Mouse (Mus musculus) common myeloid progenitor, adult 5-6 weeks (primary cell): ENCODE data around the gene Man2a1. TPM values are rescaled to one million over a fixed set of nuclear protein-coding genes. Genes with fewer than 3 reads are reported as not detected.

Source experiments
- ATAC-seq: replicated peaks from 2 replicates; pipeline ENCODE4 v1.8.0; 2016; ENCODE audit warnings: low read depth, mild to moderate bottlenecking, moderate TSS enrichment, inconsistent platforms; ENCODE audit not compliant: poor library complexity, severe bottlenecking
- total RNA-seq: library from RNA; stranded (forward); fragments of 200-1000, 187-1606 nt; gene quantifications from 2 replicates; pipeline ENCODE4 v1.2.3, GENCODE M21; 2017

Gene Man2a1
- total RNA-seq, 1 experiment from 2014 or later, result 21.5 TPM

DNA sequence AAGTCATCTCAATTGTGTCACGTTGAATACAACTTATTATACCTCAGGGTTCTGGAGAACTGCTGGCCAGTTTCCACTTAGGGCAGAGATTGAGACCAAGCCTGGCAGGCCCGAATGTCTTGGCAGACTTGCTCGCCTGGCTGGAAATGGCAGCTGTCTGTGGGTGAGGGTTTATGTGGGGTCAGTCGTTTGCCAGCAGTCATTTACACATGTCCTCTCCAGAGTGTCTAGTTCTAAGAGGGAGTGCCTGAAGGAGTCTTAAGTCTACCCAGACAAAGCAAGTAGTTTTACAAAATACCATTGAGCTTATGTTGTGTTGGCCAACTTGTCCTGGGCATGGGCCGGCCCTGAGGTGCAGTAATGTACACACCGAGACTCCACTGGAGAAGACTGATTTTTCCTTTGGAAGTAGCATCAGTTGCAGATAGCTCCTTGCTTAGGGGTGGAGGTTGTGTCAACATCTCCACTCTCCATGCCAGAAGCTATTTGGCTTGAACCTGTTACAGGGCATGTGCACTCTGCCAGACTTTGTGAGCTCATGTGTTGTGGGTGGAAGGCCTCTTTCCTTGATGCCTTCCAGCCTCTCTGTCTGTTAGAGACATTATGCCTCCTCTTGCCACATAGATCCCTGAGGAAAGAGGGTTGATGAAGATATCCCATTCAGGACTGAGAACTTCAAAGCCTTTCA, 84.8 kb downstream of the Man2a1 start:
- ATAC-seq, result no peak

DNA sequence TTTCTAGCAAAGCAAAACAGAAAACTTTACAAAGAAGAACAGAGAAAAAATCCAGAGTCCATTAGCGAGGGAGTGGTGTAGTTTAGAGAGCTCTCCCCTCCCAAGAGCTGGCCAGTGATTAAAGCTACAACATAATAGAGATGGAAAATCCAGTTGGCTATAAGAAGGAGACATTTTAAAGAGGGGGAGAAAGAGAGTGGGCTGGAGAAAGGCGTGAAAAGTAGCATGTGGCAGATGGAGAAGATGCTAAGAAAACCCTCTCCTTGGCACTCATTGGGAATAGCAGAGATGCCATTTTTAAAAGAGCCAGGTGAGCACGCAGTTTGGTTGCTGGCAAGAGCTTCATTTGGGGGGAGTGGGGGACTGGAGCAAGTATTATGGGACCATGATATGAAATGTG, 89.1 kb downstream of the Man2a1 start:
- ATAC-seq, result no peak

- no peak for ATAC-seq
Observed at GRCm38 (mm10) chr17:64697277-64697831, 96.8 kb downstream of the Man2a1 start.

DNA sequence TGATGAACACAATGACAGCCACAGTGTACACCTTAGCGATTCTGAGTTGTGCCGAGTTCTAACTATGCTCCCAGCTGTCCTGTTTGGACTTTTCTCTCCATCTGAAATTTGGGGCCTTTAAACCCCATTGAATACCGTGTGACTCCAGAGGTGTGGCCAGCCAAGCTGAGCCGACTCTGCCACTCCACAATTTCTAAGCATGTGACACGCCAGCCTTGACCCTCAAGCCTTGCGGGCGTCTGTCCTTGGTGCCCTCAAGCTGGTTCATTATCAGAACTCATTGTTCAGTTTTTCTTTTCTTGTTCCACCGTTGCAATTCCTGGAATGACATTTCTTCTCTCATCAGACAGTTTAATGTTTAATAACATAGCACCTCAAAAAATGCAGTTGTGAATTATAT, 98.0 kb downstream of the Man2a1 start:
- no peak for ATAC-seq

- no peak for ATAC-seq
Observed at GRCm38 (mm10) chr17:64703649-64704230, 103.2 kb downstream of the Man2a1 start.

DNA sequence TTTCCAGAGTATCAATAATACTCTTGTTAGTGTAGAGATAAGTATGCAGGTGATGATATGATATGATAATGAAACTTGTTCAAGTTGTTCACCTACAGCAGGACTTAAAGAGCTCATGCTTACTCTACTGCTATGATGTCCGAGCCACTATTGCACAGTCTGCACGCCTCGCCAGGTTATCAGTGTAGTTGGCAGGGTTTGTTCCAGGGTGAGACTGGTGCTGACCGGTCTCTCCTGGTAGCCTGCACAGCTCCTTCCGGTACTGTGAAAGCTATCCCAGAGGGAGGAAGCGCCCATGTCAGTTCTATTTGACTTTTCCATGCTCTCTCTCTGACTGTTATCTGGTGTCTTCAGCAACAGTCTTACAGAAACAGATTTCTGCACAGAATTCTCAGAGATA, 107.0 kb downstream of the Man2a1 start:
- no peak for ATAC-seq

GRCm38 (mm10) chr17:64716318-64716717, 115.8 kb downstream of the Man2a1 start:
- ATAC-seq, result no peak

- ATAC-seq, result no peak
Observed at GRCm38 (mm10) chr17:64719760-64720159, 119.2 kb downstream of the Man2a1 start.

DNA sequence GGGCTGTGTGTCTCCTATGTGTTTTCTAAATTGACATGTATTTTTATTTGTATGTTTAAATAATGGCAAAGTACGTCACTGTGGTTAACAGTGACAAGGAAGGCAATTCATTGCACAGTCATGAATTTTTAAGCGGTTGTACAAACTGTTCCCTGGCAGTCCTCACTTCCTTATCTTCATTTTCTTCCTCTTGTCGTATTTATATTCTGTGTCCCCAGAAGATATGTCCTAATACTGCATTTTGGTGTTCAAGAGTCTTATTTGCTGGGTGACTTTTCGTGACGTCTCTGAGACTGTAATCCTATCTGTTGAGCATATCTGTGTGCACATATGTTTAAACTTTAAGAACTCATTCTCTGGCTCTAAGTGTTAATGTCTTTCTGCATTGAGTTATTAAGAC, 120.6 kb downstream of the Man2a1 start:
- ATAC-seq, result peak; percentile 81

DNA sequence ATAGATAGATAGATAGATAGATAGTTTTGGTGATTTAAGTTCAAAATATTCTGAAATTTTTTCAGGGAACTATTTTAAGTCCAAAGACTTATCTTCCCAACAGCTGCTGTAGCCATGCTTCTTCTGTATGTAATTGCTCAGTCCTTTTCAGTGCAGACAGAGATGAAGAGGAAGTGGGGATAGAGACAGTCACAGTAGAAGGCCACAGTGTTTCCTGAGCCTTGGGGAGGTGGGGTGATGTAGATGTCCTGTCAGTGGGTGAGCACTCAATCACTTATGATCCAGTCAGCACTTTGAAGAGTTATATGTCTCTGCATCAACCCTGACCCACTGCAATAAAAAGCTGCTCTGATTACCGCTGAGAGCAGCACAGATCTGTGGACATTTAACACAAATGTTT, 122.6 kb downstream of the Man2a1 start:
- ATAC-seq, result peak; percentile 78

GRCm38 (mm10) chr17:64725214-64725613, 124.7 kb downstream of the Man2a1 start:
- no peak for ATAC-seq

DNA sequence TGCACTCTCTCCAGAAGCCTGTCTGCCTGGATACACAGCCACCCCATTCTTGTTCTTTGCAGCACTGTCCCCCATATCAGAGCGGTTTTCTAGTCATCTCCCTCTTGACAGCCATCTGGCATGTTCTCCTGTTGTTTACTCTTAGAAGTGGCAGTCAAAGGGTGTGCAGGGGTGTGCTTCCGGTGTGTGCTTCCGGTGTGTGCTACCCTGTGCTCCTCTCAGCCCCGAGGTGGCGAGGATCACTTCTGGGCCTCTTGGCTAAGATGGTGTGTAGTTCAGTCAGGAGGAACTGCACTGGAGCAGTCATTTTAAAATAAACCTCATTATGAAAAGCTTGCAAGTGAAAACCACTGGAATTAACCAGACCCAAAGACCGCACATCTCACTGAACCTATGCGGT, 125.5 kb downstream of the Man2a1 start:
- peak; percentile 56 for ATAC-seq

- ATAC-seq, result peak; percentile 81
Observed at GRCm38 (mm10) chr17:64735492-64735891, 135.0 kb downstream of the Man2a1 start.

DNA sequence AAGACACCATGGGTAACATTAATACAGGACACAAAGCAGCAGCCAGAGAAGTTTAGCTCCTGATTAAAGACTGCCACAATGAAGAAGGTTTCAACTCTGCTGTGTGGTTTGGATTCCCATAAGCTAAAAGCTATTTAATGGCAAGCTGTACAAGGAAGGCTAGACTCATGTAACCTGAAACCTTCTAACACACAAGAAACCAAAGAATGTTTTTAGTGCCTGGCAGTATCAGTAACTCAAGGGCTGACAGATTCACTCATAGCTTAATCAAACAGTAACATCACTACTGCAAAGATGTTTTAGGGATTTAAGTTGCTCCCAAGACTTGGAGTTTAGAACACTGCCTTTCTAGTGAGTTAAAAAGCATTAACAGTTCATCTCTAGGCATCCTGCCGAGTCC, 137.4 kb downstream of the Man2a1 start:
- no peak for ATAC-seq

DNA sequence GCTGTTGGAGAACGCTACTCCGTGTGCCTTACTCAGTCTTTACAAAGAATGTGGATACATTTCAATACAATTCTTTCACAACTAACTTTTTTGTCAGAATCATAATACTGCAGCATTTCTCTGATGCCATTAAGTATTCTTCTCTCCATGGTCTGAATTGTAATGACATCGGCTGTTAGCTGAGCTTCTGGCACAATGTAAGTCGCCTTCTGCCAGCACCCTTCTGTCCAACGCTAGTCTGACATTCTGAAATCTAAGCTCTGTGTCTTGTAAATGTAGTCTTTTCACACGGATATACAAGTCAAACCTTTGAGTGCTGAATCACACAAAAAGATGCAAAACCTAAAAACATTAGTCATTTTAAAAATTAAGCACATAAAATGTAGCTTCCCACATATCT, 138.6 kb downstream of the Man2a1 start:
- ATAC-seq, result no peak

- ATAC-seq, result no peak
Observed at GRCm38 (mm10) chr17:64742715-64743605, 142.4 kb downstream of the Man2a1 start.

GRCm38 (mm10) chr17:64743606-64744300, 143.2 kb downstream of the Man2a1 start:
- no peak for ATAC-seq

DNA sequence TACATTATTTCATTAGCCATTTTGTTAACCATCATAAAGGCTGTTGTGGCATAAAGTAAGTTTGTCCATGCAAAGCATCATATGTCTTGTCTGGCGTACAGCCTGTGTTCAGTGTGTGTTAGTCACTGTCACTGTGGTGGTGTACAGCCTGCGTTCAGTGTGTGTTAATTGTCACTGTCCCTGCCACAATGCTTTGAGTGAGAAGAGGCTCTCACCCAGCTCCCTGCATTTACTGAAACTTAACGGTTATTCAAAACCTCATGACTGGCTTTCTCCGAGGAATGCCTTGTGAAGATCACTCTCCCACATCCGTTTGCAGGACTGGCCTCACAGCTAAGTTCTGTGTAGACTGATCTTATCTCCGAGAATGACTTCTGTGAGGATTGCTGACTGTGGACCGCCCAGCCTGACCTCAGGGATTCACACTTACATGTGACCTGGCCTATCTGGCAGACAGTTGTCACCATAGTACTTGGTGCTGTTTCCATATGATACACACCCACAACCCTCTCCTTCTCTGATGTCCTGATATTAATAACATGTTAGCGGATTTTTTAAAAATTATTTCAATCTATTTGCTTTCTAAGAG, 146.2 kb downstream of the Man2a1 start:
- ATAC-seq, result no peak

- no peak for ATAC-seq
Observed at GRCm38 (mm10) chr17:64747461-64747860, 146.9 kb downstream of the Man2a1 start.

DNA sequence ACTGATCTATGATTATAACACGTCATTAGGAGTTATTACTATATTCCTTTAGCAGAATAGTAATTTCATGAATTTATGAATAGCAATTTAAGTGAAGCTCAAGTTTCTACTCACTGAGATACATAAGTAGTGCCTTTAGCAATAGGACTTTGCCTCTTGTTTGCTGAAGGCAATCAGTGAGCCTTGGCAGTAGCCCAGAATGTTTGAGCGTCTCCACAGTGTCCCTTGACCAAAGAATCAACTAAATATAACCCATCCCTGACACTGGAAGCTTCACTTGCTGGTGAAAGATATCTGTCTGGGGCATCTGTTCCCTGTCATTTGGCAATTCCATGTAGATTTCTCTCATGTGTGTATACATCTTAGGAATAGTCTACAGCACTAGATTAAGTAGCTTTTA, 147.6 kb downstream of the Man2a1 start:
- no peak for ATAC-seq
